Mouse (Mus musculus) frontal cortex, adult 2 months (tissue): ENCODE results near the gene Spata17. TPM values are rescaled to one million over a fixed set of nuclear protein-coding genes. Genes with fewer than 3 reads are reported as not detected.

Source experiments
- DNase-seq, 2 experiments: peaks; one replicate each; pipeline ENCODE4 v3.0.0; 2022; ENCODE audit warnings: low spot score in 1 of 2; ENCODE audit errors: extremely low spot score in 1 of 2
- polyA plus RNA-seq: library from polyadenylated mRNA; depleted of rRNA; stranded (reverse); fragments of >200 nt; gene quantifications from 2 replicates; pipeline ENCODE4 v1.2.3, GENCODE M21; 2012; rRNA removed

Spata17 gene
- polyA plus RNA-seq, 1 experiment, result 0.92 TPM

- DNase-seq, result no peak
Observed at GRCm38 (mm10) chr1:187010071-187010470, 205.2 kb downstream of the Spata17 start.

GRCm38 (mm10) chr1:187008236-187008635, 207.0 kb downstream of the Spata17 start:
- DNase-seq, result no peak

DNA sequence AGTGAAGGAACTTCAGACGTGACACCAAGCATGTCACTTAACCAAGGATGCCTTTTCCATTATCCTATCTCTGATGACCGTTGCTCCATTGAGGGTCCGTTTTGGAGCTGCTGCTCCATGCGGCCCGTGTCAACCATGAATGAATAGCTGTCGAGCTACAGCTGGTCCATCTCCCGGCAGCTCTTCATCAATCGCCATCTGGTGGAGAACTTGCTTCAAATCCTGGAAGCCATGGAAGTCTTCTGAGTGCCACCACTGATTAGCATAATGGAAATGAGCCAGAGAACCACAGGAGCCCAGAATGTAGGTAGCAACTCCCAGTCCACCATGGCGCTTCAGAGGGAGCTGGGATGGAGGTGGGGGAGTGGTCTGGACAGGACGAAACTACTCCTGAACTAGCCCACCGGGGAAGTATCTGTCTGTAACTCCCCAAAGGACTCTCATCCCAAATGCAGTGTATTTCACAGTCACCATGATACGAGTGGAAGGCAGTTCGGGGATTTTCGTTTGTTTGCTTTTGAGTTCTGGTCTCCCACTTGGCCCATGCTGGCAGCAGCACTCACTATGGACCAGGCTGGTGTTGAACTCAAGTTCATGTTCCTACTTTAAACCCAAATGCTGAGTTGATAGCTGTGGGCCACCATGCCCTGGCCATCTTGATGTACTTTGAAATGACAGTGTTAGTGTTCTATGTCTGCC, 208.9 kb downstream of the Spata17 start:
- DNase-seq, result no peak

DNA sequence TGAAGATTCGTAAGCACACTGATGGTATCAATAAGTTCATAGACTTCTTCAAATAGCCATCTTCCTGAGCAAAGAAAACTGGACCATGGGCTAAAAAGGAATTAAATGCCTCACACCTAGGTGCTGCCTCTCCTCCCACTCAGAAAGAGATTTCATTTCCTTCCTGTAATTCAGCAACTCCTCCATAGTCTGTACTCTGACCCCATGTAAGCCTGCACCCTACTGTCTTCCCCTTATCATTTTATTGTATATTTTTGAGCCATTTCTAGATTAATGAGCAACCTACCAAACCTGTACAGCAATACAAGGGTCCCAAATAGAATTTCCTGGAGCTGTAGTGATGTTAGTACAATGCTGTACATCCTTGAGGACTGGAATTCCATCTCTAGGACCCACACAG, 211.0 kb downstream of the Spata17 start:
- DNase-seq, result no peak

- DNase-seq, result no peak
Observed at GRCm38 (mm10) chr1:187003441-187003861, 211.8 kb downstream of the Spata17 start.

GRCm38 (mm10) chr1:186997596-186998304, 217.5 kb downstream of the Spata17 start:
- DNase-seq, result no peak

Other genes with a start within 250 kb of the Spata17 start
- gene D1Pas1, start 248.0 kb downstream of the Spata17 start, polyA plus RNA-seq, result not detected in 2 replicates
- 15.5 and 15.6 TPM in 2 replicates for gene Gpatch2, start within 50 bp of the Spata17 start, polyA plus RNA-seq